Mouse (Mus musculus): ENCODE measurements around the gene Srrt. TPM values are rescaled to one million over a fixed set of nuclear protein-coding genes. Genes with fewer than 3 reads are reported as not detected.

The Srrt gene
- total and polyA plus RNA-seq, 3 experiments = 291 to 454 TPM; not detected in 1

DNA sequence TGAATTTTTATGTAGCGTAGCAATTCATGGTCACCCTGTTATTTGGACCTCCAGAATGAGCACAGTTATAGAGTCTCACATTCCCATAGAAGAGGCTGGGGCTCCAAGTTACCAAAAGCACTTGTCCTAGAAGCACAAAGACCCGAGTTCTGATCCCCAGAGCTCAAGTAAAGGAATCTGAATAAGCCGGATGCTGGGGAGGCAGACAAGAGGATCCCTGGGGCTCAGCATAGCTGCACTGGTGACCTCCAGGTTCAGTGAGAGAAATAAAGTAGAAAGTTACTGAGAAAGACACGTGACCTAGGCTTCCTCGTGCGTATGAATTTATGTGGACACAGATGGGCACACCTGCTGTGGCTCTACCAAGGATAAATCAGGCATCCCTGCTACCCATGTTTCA lies 27.6 kb upstream of the Srrt start:
- Histone ChIP-seq H3K36me3 (ENCODE audit: control insufficient read depth in 1 of 2, insufficient read depth in 2 of 2, low read length in 2 of 2) (peaks cover 0 to 19% of the 10 kb centered on the region in 2 experiments; a peak in 2 of 4 replicates), H3K4me1 (ENCODE audit: control insufficient read depth in 1 of 2, insufficient read depth in 2 of 2, low read length in 2 of 2) (peaks cover 2 to 30% of the 10 kb centered on the region in 2 experiments), H3K79me2 (ENCODE audit: control insufficient read depth, insufficient read depth, low read length, poor library complexity) (no peaks in the 10 kb centered on the region; the same call in 1 of the 2 replicates), H3K4me3 (ENCODE audit: control insufficient read depth in 1 of 2, insufficient read depth in 1 of 2, low read depth in 2 of 2, low read length in 2 of 2) (no peak overlapping the region), H3K27me3 (ENCODE audit: control insufficient read depth in 1 of 2, insufficient read depth in 2 of 2, low read length in 2 of 2) (no peaks in the 10 kb centered on the region), H3K9me3 (replicated peaks; ENCODE audit: insufficient read depth, low read length) (no peaks in the 10 kb centered on the region), H3K9ac (ENCODE audit: control insufficient read depth, low read depth, low read length, poor library complexity, severe bottlenecking) (no peak overlapping the region), H3K27ac (ENCODE audit: control insufficient read depth, low read depth, low read length) (no peak overlapping the region)
- DNase-seq (ENCODE audit: low read depth, low spot score) = no peak
- TF ChIP-seq ZMIZ1 (IDR thresholded peaks at IDR 0.05; ENCODE audit: low read depth, low read length) (no peak), GABPA (IDR thresholded peaks at IDR 0.05; ENCODE audit: low read depth, low read length) (no peak), GATA1 (IDR thresholded peaks at IDR 0.05; ENCODE audit: low read depth, low read length) (no peak), UBTF (IDR thresholded peaks at IDR 0.05; ENCODE audit: borderline replicate concordance, insufficient read depth, low read depth, low read length) (no peak), POLR2AphosphoS2 (IDR thresholded peaks at IDR 0.05; ENCODE audit: low read length) (no peak), TCF12 (IDR thresholded peaks at IDR 0.05; ENCODE audit: low read depth, low read length) (no peak), NELFE (IDR thresholded peaks at IDR 0.05; ENCODE audit: low read depth, low read length) (no peak), RAD21 (IDR thresholded peaks at IDR 0.05; ENCODE audit: low read depth, low read length) (no peak), MAFK (IDR thresholded peaks at IDR 0.05; ENCODE audit: borderline replicate concordance, low read depth, low read length) (no peak), MYC (IDR thresholded peaks at IDR 0.05; ENCODE audit: low read depth, low read length) (no peak), ZC3H11A (IDR thresholded peaks at IDR 0.05; ENCODE audit: low read depth, low read length) (no peak), SIN3A (IDR thresholded peaks at IDR 0.05; ENCODE audit: low read length) (no peak), TAL1 (IDR thresholded peaks at IDR 0.05; ENCODE audit: low read length) (no peak)

- Histone ChIP-seq H3K27me3 (ENCODE audit: control insufficient read depth in 1 of 2, insufficient read depth in 2 of 2, low read length in 2 of 2) (no peaks in the 10 kb centered on the region), H3K36me3 (ENCODE audit: control insufficient read depth in 1 of 2, insufficient read depth in 2 of 2, low read length in 2 of 2) (peaks cover 0 to 13% of the 10 kb centered on the region in 2 experiments; a peak in 2 of 4 replicates), H3K4me1 (ENCODE audit: control insufficient read depth in 1 of 2, insufficient read depth in 2 of 2, low read length in 2 of 2) (peaks cover 2 to 22% of the 10 kb centered on the region in 2 experiments), H3K27ac (ENCODE audit: control insufficient read depth, low read depth, low read length) (no peak overlapping the region), H3K9me3 (replicated peaks; ENCODE audit: insufficient read depth, low read length) (no peaks in the 10 kb centered on the region), H3K9ac (ENCODE audit: control insufficient read depth, low read depth, low read length, poor library complexity, severe bottlenecking) (peak overlapping the region; percentile 65), H3K79me2 (ENCODE audit: control insufficient read depth, insufficient read depth, low read length, poor library complexity) (no peaks in the 10 kb centered on the region; the same call in 1 of the 2 replicates), H3K4me3 (ENCODE audit: control insufficient read depth in 1 of 2, insufficient read depth in 1 of 2, low read depth in 2 of 2, low read length in 2 of 2) (peak overlapping the region; percentile 65 to 84)
- DNase-seq (ENCODE audit: low read depth, low spot score) = peak; percentile 41
- TF ChIP-seq MXI1 (IDR thresholded peaks at IDR 0.05; ENCODE audit: low read depth, low read length) (no peak), CHD1 (IDR thresholded peaks at IDR 0.05; ENCODE audit: low read depth, low read length) (0 out of 2 replicates have a peak, but pooled peaks have one; percentile 51), E2F4 (IDR thresholded peaks at IDR 0.05; ENCODE audit: borderline replicate concordance, low read depth, low read length) (no peak), POLR2AphosphoS5 (IDR thresholded peaks at IDR 0.05; ENCODE audit: borderline replicate concordance, low read depth, low read length) (no peak), MAX (IDR thresholded peaks at IDR 0.05; ENCODE audit: low read length) (0 out of 2 replicates have a peak, but pooled peaks have one; percentile 22)
Observed at GRCm38 (mm10) chr5:137334317-137334716, 26.8 kb upstream of the Srrt start.

All from MEL (cell line).